Mouse (Mus musculus) bone marrow macrophage, adult 2 months (primary cell): ENCODE measurements around the gene Olfr898. TPM values are rescaled to one million over a fixed set of nuclear protein-coding genes. Genes with fewer than 3 reads are reported as not detected.

Experiments
- H3K27ac ChIP-seq: 2 replicates; pipeline ENCODE4 v1.5.1; 2012; ENCODE audit warnings: low read depth, low read length; ENCODE audit not compliant: insufficient read depth
- H3K4me1 ChIP-seq: 2 replicates; pipeline ENCODE4 v1.6.1; 2012; ENCODE audit warnings: low read length; ENCODE audit not compliant: control insufficient read depth, insufficient read depth
- H3K4me3 ChIP-seq: 2 replicates; pipeline ENCODE4 v1.5.1; 2012; ENCODE audit warnings: mild to moderate bottlenecking, low read length, moderate library complexity; ENCODE audit not compliant: insufficient read depth
- CTCF ChIP-seq: IDR thresholded peaks from 2 replicates; pipeline ENCODE4 v1.5.1; 2012; ENCODE audit warnings: low read depth, mild to moderate bottlenecking, low read length, moderate library complexity
- POLR2A ChIP-seq: IDR thresholded peaks from 2 replicates; pipeline ENCODE4 v1.6.1; 2012; ENCODE audit warnings: mild to moderate bottlenecking, low read depth, low read length, borderline replicate concordance
- polyA plus RNA-seq: library from polyadenylated mRNA; stranded (reverse); fragments of >200 nt; gene quantifications from 2 replicates; pipeline ENCODE4 v1.2.4, GENCODE M21; 2012; ENCODE audit not compliant: missing spikeins, insufficient read depth, insufficient read length

Olfr898 gene
- not detected in 2 replicates for polyA plus RNA-seq

GRCm38 (mm10) chr9:38348111-38348510 lies at the start of gene Olfr898:
Gene Olfr898 (plus strand): TSS chr9:38348411.
- Histone ChIP-seq H3K27ac (no peak within 1 kb of the TSS), H3K4me3 (no peak within 1 kb of the TSS), H3K4me1 (no peaks in the 10 kb centered on the region)
- no peak for TF ChIP-seq POLR2A
- no peak for TF ChIP-seq CTCF

- Histone ChIP-seq H3K4me3 (no peak within 1 kb of the TSS), H3K4me1 (no peaks in the 10 kb centered on the region), H3K27ac (no peak within 1 kb of the TSS)
- TF ChIP-seq CTCF (no peak), POLR2A (no peak)
These were observed 19.5 kb upstream of the Olfr898 start, which contains the start of gene Olfr25 for GRCm38 (mm10) chr9:38328760-38329159. Gene Olfr25 (plus strand): TSS chr9:38329060.

- no peak within 1 kb of the TSS for H3K27ac ChIP-seq
- no peaks in the 10 kb centered on the region for H3K4me1 ChIP-seq
- no peak within 1 kb of the TSS for H3K4me3 ChIP-seq
- no peak for TF ChIP-seq CTCF
- no peak for TF ChIP-seq POLR2A
These were observed 18.4 kb downstream of the Olfr898 start, which contains the start of gene Olfr250 for GRCm38 (mm10) chr9:38366596-38366995. Gene Olfr250 (plus strand): TSS chr9:38366896.

GRCm38 (mm10) chr9:38376786-38377185 lies 28.6 kb downstream of the Olfr898 start, which contains the start of gene Olfr251:
Gene Olfr251 (plus strand): TSS chr9:38377086.
- Histone ChIP-seq H3K4me1 (no peaks in the 10 kb centered on the region), H3K27ac (no peak within 1 kb of the TSS), H3K4me3 (no peak within 1 kb of the TSS)
- no peak for TF ChIP-seq CTCF

- Histone ChIP-seq H3K4me1 (no peaks in the 10 kb centered on the region), H3K27ac (no peak within 1 kb of the TSS), H3K4me3 (no peak within 1 kb of the TSS)
- no peak for TF ChIP-seq CTCF
- no peak for TF ChIP-seq POLR2A
These were observed 53.2 kb downstream of the Olfr898 start, which contains the start of gene Olfr147 for GRCm38 (mm10) chr9:38401398-38401797. Gene Olfr147 (plus strand): TSS chr9:38401698.

Other genes starting within 250 kb of the Olfr898 start
- not detected in 2 replicates for gene Olfr888, start 240.3 kb upstream of the Olfr898 start, polyA plus RNA-seq
- not detected in 2 replicates for gene Olfr889, start 233.2 kb upstream of the Olfr898 start, polyA plus RNA-seq
- not detected in 2 replicates for gene Olfr890, start 205.9 kb upstream of the Olfr898 start, polyA plus RNA-seq
- not detected in 2 replicates for gene Olfr891, start 167.6 kb upstream of the Olfr898 start, polyA plus RNA-seq
- gene Olfr893, start 140.0 kb upstream of the Olfr898 start, polyA plus RNA-seq = not detected in 2 replicates
- gene Olfr894, start 130.4 kb upstream of the Olfr898 start, polyA plus RNA-seq = not detected in 2 replicates
- gene Olfr143, start 95.6 kb upstream of the Olfr898 start, polyA plus RNA-seq = not detected in 2 replicates
- gene Olfr895, start 80.6 kb upstream of the Olfr898 start, polyA plus RNA-seq = not detected in 2 replicates
- not detected in 2 replicates for gene Olfr896-ps1, start 57.3 kb upstream of the Olfr898 start, polyA plus RNA-seq
- not detected in 2 replicates for gene Olfr25, start 19.4 kb upstream of the Olfr898 start, polyA plus RNA-seq
- not detected in 2 replicates for gene Olfr250, start 18.5 kb downstream of the Olfr898 start, polyA plus RNA-seq
- not detected in 2 replicates for gene Olfr251, start 28.7 kb downstream of the Olfr898 start, polyA plus RNA-seq
- not detected in 2 replicates for gene Olfr147, start 53.3 kb downstream of the Olfr898 start, polyA plus RNA-seq
- not detected in 2 replicates for gene Olfr901, start 81.0 kb downstream of the Olfr898 start, polyA plus RNA-seq
- not detected in 2 replicates for gene Olfr902, start 99.2 kb downstream of the Olfr898 start, polyA plus RNA-seq
- not detected in 2 replicates for gene Olfr904, start 114.7 kb downstream of the Olfr898 start, polyA plus RNA-seq
- gene Olfr905, start 122.7 kb downstream of the Olfr898 start, polyA plus RNA-seq = 0.16 and 0.41 TPM in 2 replicates
- gene Olfr906, start 138.7 kb downstream of the Olfr898 start, polyA plus RNA-seq = not detected in 2 replicates
- not detected in 2 replicates for gene Olfr907, start 147.4 kb downstream of the Olfr898 start, polyA plus RNA-seq
- gene Olfr911-ps1, start 173.2 kb downstream of the Olfr898 start, polyA plus RNA-seq = not detected in 2 replicates
- not detected in 2 replicates for gene Olfr910, start 189.4 kb downstream of the Olfr898 start, polyA plus RNA-seq
- gene Olfr912, start 231.8 kb downstream of the Olfr898 start, polyA plus RNA-seq = 0.15 TPM in 2 replicates
- not detected in 2 replicates for gene Olfr913, start 244.3 kb downstream of the Olfr898 start, polyA plus RNA-seq